Mouse (Mus musculus): ENCODE results near the gene Pprc1. TPM values are rescaled to one million over a fixed set of nuclear protein-coding genes. Genes with fewer than 3 reads are reported as not detected.
A peak's percentile ranks its signal among the peaks of the same experiment; 100 is the strongest.

Pprc1 gene
- polyA plus RNA-seq, 1 experiment from 2014 or later, result 33.2 TPM

GRCm38 (mm10) chr19:46014572-46015178 lies 30.0 kb upstream of the Pprc1 start:
- peak; percentile 49 for DNase-seq (ENCODE audit: low read depth, low spot score)
- POLR2A ChIA-PET, result interaction anchor here (0.6 to 1.1 kb wide), 2 partner anchors 11 to 19 kb away, joined by 3 to 4 read pairs; partner anchors contain the start of gene Hps6
- H3K27me3 ChIP-seq, result no peaks in the 10 kb centered on the region
- peak; percentile 99 for TF ChIP-seq CTCF (IDR thresholded peaks at IDR 0.05)
- in situ Hi-C loops (cut with MboI; ENCODE audit: low pct_unique_long_range_greater_than_20kb), result loop anchor here (5.0 kb wide), 1 partner anchor 202 kb away; no protein-coding TSS in a partner anchor
- CTCF ChIA-PET, result interaction anchor here (0.6 to 2.5 kb wide), 25 partner anchors 10 to 210 kb away, joined by 3 to 24 read pairs (median 4); partner anchors contain the start of gene Hps6
- ATAC-seq, result peak; percentile 74

- ATAC-seq, result no peak
Measured at GRCm38 (mm10) chr19:46016023-46016422, 28.7 kb upstream of the Pprc1 start.

GRCm38 (mm10) chr19:46024959-46025358 lies 19.7 kb upstream of the Pprc1 start:
- no peak for DNase-seq (ENCODE audit: low read depth, low spot score)
- POLR2A ChIA-PET, result no interaction called here
- CTCF ChIA-PET, result no interaction called here
- ATAC-seq, result no peak
- in situ Hi-C loops (cut with MboI; ENCODE audit: low pct_unique_long_range_greater_than_20kb), result no loop called here
- peaks cover 4% of the 10 kb centered on the region for H3K27me3 ChIP-seq
- TF ChIP-seq CTCF (IDR thresholded peaks at IDR 0.05), result no peak

More at GRCm38 (mm10) chr19:46016023-46016422, 28.7 kb upstream of the Pprc1 start:
- TF ChIP-seq CTCF (IDR thresholded peaks at IDR 0.05), result no peak
- CTCF ChIA-PET, result interaction anchor here (1.3 kb wide), 1 partner anchor 42 kb away, joined by 3 read pairs; no protein-coding TSS in a partner anchor
- POLR2A ChIA-PET, result interaction anchor here (0.7 kb wide), 1 partner anchor 1251 kb away, joined by 3 read pairs; no protein-coding TSS in a partner anchor
- DNase-seq (ENCODE audit: low read depth, low spot score), result no peak
- in situ Hi-C loops (cut with MboI; ENCODE audit: low pct_unique_long_range_greater_than_20kb), result loop anchor here (5.0 kb wide), 1 partner anchor 204 kb away; no protein-coding TSS in a partner anchor
- no peaks in the 10 kb centered on the region for H3K27me3 ChIP-seq

- in situ Hi-C loops (cut with MboI; ENCODE audit: low pct_unique_long_range_greater_than_20kb), result no loop called here
- POLR2A ChIA-PET, result interaction anchor here (0.8 to 1.4 kb wide), 2 partner anchors 12 to 21 kb away, joined by 3 to 4 read pairs; no protein-coding TSS in a partner anchor
- TF ChIP-seq CTCF (IDR thresholded peaks at IDR 0.05), result no peak
- CTCF ChIA-PET, result interaction anchor here (0.8 to 2.6 kb wide), 3 partner anchors 10 to 12 kb away, joined by 3 to 8 read pairs (median 5); no protein-coding TSS in a partner anchor
- H3K27me3 ChIP-seq, result peaks cover 2% of the 10 kb centered on the region
- no peak for DNase-seq (ENCODE audit: low read depth, low spot score)
- ATAC-seq, result no peak
Measured at GRCm38 (mm10) chr19:46026567-46026966, 18.1 kb upstream of the Pprc1 start.

- ATAC-seq (no peak), DNase-seq (ENCODE audit: low read depth, low spot score) (no peak)
- CTCF ChIA-PET, result interaction anchor here (0.8 to 2.6 kb wide), 3 partner anchors 8 to 14 kb away, joined by 4 to 8 read pairs (median 4); no protein-coding TSS in a partner anchor
- POLR2A ChIA-PET, result interaction anchor here (0.5 kb wide), 1 partner anchor 8 kb away, joined by 7 read pairs; no protein-coding TSS in a partner anchor
- TF ChIP-seq CTCF (IDR thresholded peaks at IDR 0.05), result no peak
- in situ Hi-C loops (cut with MboI; ENCODE audit: low pct_unique_long_range_greater_than_20kb), result no loop called here
- no peaks in the 10 kb centered on the region for H3K27me3 ChIP-seq
Measured at GRCm38 (mm10) chr19:46028747-46029320, 15.9 kb upstream of the Pprc1 start.

GRCm38 (mm10) chr19:46029652-46030051 lies 15.0 kb upstream of the Pprc1 start:
- ChIA-PET CTCF (interaction anchor here (1.5 kb wide), 1 partner anchor 10 kb away, joined by 4 read pairs; no protein-coding TSS in a partner anchor), POLR2A (interaction anchor here (0.5 to 0.7 kb wide), 2 partner anchors 9 to 285 kb away, joined by 7 to 8 read pairs; no protein-coding TSS in a partner anchor)
- no peak for TF ChIP-seq CTCF (IDR thresholded peaks at IDR 0.05)
- in situ Hi-C loops (cut with MboI; ENCODE audit: low pct_unique_long_range_greater_than_20kb), result no loop called here
- DNase-seq (ENCODE audit: low read depth, low spot score) (no peak), ATAC-seq (no peak)
- H3K27me3 ChIP-seq, result no peaks in the 10 kb centered on the region

- CTCF ChIA-PET, result interaction anchor here (1.5 kb wide), 1 partner anchor 9 kb away, joined by 4 read pairs; no protein-coding TSS in a partner anchor
- no peak for TF ChIP-seq CTCF (IDR thresholded peaks at IDR 0.05)
- ATAC-seq (no peak), DNase-seq (ENCODE audit: low read depth, low spot score) (no peak)
- in situ Hi-C loops (cut with MboI; ENCODE audit: low pct_unique_long_range_greater_than_20kb), result no loop called here
- POLR2A ChIA-PET, result no interaction called here
- H3K27me3 ChIP-seq, result no peaks in the 10 kb centered on the region
Measured at GRCm38 (mm10) chr19:46030196-46030983, 14.3 kb upstream of the Pprc1 start.

- no peak for TF ChIP-seq CTCF (IDR thresholded peaks at IDR 0.05)
- H3K27me3 ChIP-seq, result no peaks in the 10 kb centered on the region
- DNase-seq (ENCODE audit: low read depth, low spot score), result no peak
- in situ Hi-C loops (cut with MboI; ENCODE audit: low pct_unique_long_range_greater_than_20kb), result no loop called here
- POLR2A ChIA-PET, result no interaction called here
- ATAC-seq, result no peak
- CTCF ChIA-PET, result no interaction called here
Measured at GRCm38 (mm10) chr19:46031689-46032432, 12.8 kb upstream of the Pprc1 start.

- no peak for TF ChIP-seq CTCF (IDR thresholded peaks at IDR 0.05)
- ChIA-PET CTCF (interaction anchor here (0.7 kb wide), 1 partner anchor 28 kb away, joined by 3 read pairs; no protein-coding TSS in a partner anchor), POLR2A (no interaction called here)
- in situ Hi-C loops (cut with MboI; ENCODE audit: low pct_unique_long_range_greater_than_20kb), result no loop called here
- no peaks in the 10 kb centered on the region for H3K27me3 ChIP-seq
- ATAC-seq (no peak), DNase-seq (ENCODE audit: low read depth, low spot score) (no peak)
Measured at GRCm38 (mm10) chr19:46032731-46033510, 11.8 kb upstream of the Pprc1 start.

Data from Patski (cell line).